Mouse (Mus musculus) hindbrain, embryonic 16.5 days (tissue): ENCODE measurements at regions not wholly inside any gene's neighbourhood (a gene's known extent, or its start where the extent isn't known, plus 50 kb on each side); places are given as distances from the start of the nearest gene placed in this dataset.
A peak's percentile ranks its signal among the peaks of the same experiment; 100 is the strongest.

Experiments used
- ATAC-seq: fragments of 200-750 bp; cut with Nextera tagmentation; 2 replicates; pipeline ENCODE4 v1.8.0; 2017; ENCODE audit warnings: moderate TSS enrichment, moderate library complexity
- H3K27ac ChIP-seq: fragments of 300-500 bp; sonication (generic); 2 replicates; pipeline ENCODE4 v1.5.1; 2014; ENCODE audit warnings: low read depth, mild to moderate bottlenecking, control low read depth, low read length, moderate library complexity
- H3K27me3 ChIP-seq: fragments of 300-500 bp; sonication (generic); replicated peaks from 2 replicates; pipeline ENCODE4 v1.6.1; 2014; ENCODE audit warnings: low read length; ENCODE audit not compliant: control insufficient read depth, insufficient read depth
- H3K36me3 ChIP-seq: fragments of 300-500 bp; sonication (generic); 2 replicates; pipeline ENCODE4 v1.6.1; 2014; ENCODE audit warnings: mild to moderate bottlenecking, low read length, moderate library complexity, mixed read lengths; ENCODE audit not compliant: control insufficient read depth, insufficient read depth
- H3K4me1 ChIP-seq: fragments of 300-500 bp; sonication (generic); 2 replicates; pipeline ENCODE4 v1.6.1; 2014; ENCODE audit warnings: low read depth, low read length; ENCODE audit not compliant: control insufficient read depth, insufficient read depth
- H3K4me2 ChIP-seq: fragments of 300-500 bp; sonication (generic); 2 replicates; pipeline ENCODE4 v1.6.1; 2014; ENCODE audit warnings: mild to moderate bottlenecking, low read length, control low read depth, moderate library complexity
- H3K4me3 ChIP-seq: fragments of 300-500 bp; sonication (generic); 2 replicates; pipeline ENCODE4 v1.5.1; 2014; ENCODE audit warnings: mild to moderate bottlenecking, low read length, control low read depth, moderate library complexity
- H3K9ac ChIP-seq: fragments of 300-500 bp; sonication (generic); 2 replicates; pipeline ENCODE4 v1.6.1; 2014; ENCODE audit warnings: low read depth, mild to moderate bottlenecking, control low read depth, low read length, moderate library complexity
- H3K9me3 ChIP-seq: fragments of 300-500 bp; sonication (generic); 2 replicates; pipeline ENCODE4 v1.6.1; 2014; ENCODE audit warnings: mild to moderate bottlenecking, low read length, moderate library complexity; ENCODE audit not compliant: control insufficient read depth
- WGBS: fragments of 180-500 bp; shearing (Covaris S2); extraction: QIAGEN DNeasy Blood & Tissue Kit; methylation state at CpG from one replicate; pipeline ENCODE4 v1.1.7; 2014; 5-methylcytosine and 5-hydroxymethylcytosine counted together

GRCm38 (mm10) chr1:161598167-161598566, 103.7 kb downstream of the Tnfsf18 start:
- H3K4me3 ChIP-seq: no peak overlapping the region
- H3K36me3 ChIP-seq: no peaks in the 10 kb centered on the region
- H3K27me3 ChIP-seq: no peaks in the 10 kb centered on the region
- H3K9ac ChIP-seq: no peak overlapping the region
- 88% methylated on average over 3 of the region's 3 CpGs for WGBS
- no peak for ATAC-seq
- H3K27ac ChIP-seq: no peak overlapping the region
- H3K4me1 ChIP-seq: no peaks in the 10 kb centered on the region
- no peaks in the 10 kb centered on the region for H3K9me3 ChIP-seq
- H3K4me2 ChIP-seq: no peak overlapping the region

- Histone ChIP-seq H3K27me3 (no peaks in the 10 kb centered on the region), H3K9ac (no peak overlapping the region), H3K4me2 (no peak overlapping the region), H3K4me3 (no peak overlapping the region), H3K36me3 (no peaks in the 10 kb centered on the region), H3K27ac (no peak overlapping the region), H3K9me3 (no peaks in the 10 kb centered on the region), H3K4me1 (no peaks in the 10 kb centered on the region)
- ATAC-seq: no peak
- 65% methylated on average over 1 of the region's 1 CpGs for WGBS
Measured at GRCm38 (mm10) chr1:161576530-161576929, 82.1 kb downstream of the Tnfsf18 start.

GRCm38 (mm10) chr1:161575939-161576338, 81.5 kb downstream of the Tnfsf18 start:
- H3K27ac ChIP-seq: no peak overlapping the region
- H3K36me3 ChIP-seq: no peaks in the 10 kb centered on the region
- H3K4me3 ChIP-seq: no peak overlapping the region
- H3K4me1 ChIP-seq: no peaks in the 10 kb centered on the region
- no peaks in the 10 kb centered on the region for H3K9me3 ChIP-seq
- H3K27me3 ChIP-seq: no peaks in the 10 kb centered on the region
- ATAC-seq: peak; percentile 92
- no peak overlapping the region for H3K9ac ChIP-seq
- whole genome bisulfite sequencing: 41% methylated on average over 7 of the region's 7 CpGs
- no peak overlapping the region for H3K4me2 ChIP-seq

- H3K4me3 ChIP-seq: no peak overlapping the region
Measured at GRCm38 (mm10) chr1:161575171-161575570, 80.7 kb downstream of the Tnfsf18 start.

GRCm38 (mm10) chr1:161570762-161571161, 76.3 kb downstream of the Tnfsf18 start:
- ATAC-seq: no peak
- Histone ChIP-seq H3K36me3 (no peaks in the 10 kb centered on the region), H3K4me1 (no peaks in the 10 kb centered on the region), H3K4me3 (no peak overlapping the region), H3K27ac (no peak overlapping the region), H3K9ac (no peak overlapping the region), H3K27me3 (no peaks in the 10 kb centered on the region), H3K9me3 (no peaks in the 10 kb centered on the region), H3K4me2 (no peak overlapping the region)
- 85% methylated on average over 3 of the region's 3 CpGs for WGBS

More at GRCm38 (mm10) chr1:161575171-161575570, 80.7 kb downstream of the Tnfsf18 start:
- H3K36me3 ChIP-seq: no peaks in the 10 kb centered on the region
- no peak overlapping the region for H3K27ac ChIP-seq
- no peaks in the 10 kb centered on the region for H3K4me1 ChIP-seq
- no peaks in the 10 kb centered on the region for H3K27me3 ChIP-seq
- no peak overlapping the region for H3K4me2 ChIP-seq
- WGBS: 94% methylated on average over 5 of the region's 5 CpGs
- H3K9ac ChIP-seq: no peak overlapping the region
- no peak for ATAC-seq
- no peaks in the 10 kb centered on the region for H3K9me3 ChIP-seq

- ATAC-seq: no peak
- H3K4me2 ChIP-seq: no peak overlapping the region
- no peaks in the 10 kb centered on the region for H3K36me3 ChIP-seq
- no peak overlapping the region for H3K4me3 ChIP-seq
- no peaks in the 10 kb centered on the region for H3K9me3 ChIP-seq
- H3K27ac ChIP-seq: no peak overlapping the region
- H3K27me3 ChIP-seq: no peaks in the 10 kb centered on the region
- no peaks in the 10 kb centered on the region for H3K4me1 ChIP-seq
- no peak overlapping the region for H3K9ac ChIP-seq
Measured at GRCm38 (mm10) chr1:161567826-161568225, 73.4 kb downstream of the Tnfsf18 start.

GRCm38 (mm10) chr1:161560368-161560767, 65.9 kb downstream of the Tnfsf18 start:
- H3K4me3 ChIP-seq: no peak overlapping the region
- H3K9me3 ChIP-seq: no peaks in the 10 kb centered on the region
- no peak overlapping the region for H3K27ac ChIP-seq
- no peak overlapping the region for H3K9ac ChIP-seq
- no peak for ATAC-seq
- no peaks in the 10 kb centered on the region for H3K36me3 ChIP-seq
- 74% methylated on average over 3 of the region's 3 CpGs for WGBS
- no peak overlapping the region for H3K4me2 ChIP-seq
- H3K27me3 ChIP-seq: no peaks in the 10 kb centered on the region
- H3K4me1 ChIP-seq: no peaks in the 10 kb centered on the region
